Mouse (Mus musculus) spleen, adult 2 months (tissue): ENCODE data around the gene Inpp4a.

Source experiments
- CTCF ChIP-seq: fragments of 200-500 bp; IDR thresholded peaks from 2 replicates; pipeline ENCODE4 v1.5.1; 2011; ENCODE audit warnings: mild to moderate bottlenecking, inconsistent platforms; ENCODE audit not compliant: insufficient read depth, insufficient read length, insufficient replicate concordance; ENCODE audit errors: extremely low read depth
- POLR2A ChIP-seq: fragments of 200-500 bp; IDR thresholded peaks from 2 replicates; pipeline ENCODE4 v1.6.1; 2011; ENCODE audit warnings: low read depth, low read length, inconsistent platforms

GRCm38 (mm10) chr1:37415394-37415793 is 115.7 kb downstream of the Inpp4a start:
- TF ChIP-seq CTCF (no peak), POLR2A (no peak)
